Mouse (Mus musculus): ENCODE measurements around the gene Arhgef3. TPM values are rescaled to one million over a fixed set of nuclear protein-coding genes. Genes with fewer than 3 reads are reported as not detected.

The Arhgef3 gene
- polyA plus RNA-seq, 1 experiment from 2014 or later: 2.9 TPM

DNA sequence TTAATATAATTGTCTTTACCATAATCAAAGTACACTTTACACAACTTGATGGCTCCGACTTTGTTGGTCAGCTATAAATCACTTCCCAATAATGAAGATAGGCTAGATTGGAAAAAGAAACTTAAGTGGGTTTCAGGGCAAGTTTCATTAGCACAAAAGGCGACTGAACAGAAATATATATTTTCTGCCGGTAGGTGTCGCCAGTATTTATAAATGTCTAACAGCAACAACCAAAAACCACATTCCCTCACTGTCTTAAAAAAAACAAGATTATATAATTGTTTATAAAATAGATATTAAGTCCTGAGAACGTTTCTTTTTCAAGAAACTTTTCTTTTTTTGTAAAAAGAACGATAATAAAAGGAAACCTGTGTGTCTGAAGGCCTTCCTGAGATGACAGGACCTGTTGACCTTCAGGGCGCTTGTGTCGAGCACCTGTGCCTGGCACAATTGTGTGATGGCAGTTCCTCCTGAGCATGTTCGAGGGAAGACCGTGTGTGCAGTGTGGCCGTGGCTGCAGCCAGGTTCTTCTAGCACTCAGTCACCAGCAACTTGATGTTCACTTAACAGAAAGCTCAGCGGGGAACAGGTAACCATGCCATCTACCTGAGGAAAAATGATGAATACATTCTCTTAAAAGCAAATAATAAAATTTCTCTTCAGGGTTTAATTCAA is 223.5 kb downstream of the Arhgef3 start:
- WGBS: 34% methylated on average over 12 of the region's 12 CpGs
- ATAC-seq (replicated peaks; ENCODE audit: low FRiP score) (no peak), DNase-seq (ENCODE audit: low spot score) (no peak)
- peaks cover 6% of the 10 kb centered on the region; the same call in 1 of the 2 replicates for H3K4me1 ChIP-seq (replicated peaks; ENCODE audit: control insufficient read depth, insufficient read depth, low read length)
- H3K27me3 ChIP-seq (ENCODE audit: control insufficient read depth, insufficient read depth, low read length): peaks cover 19% of the 10 kb centered on the region
- no peaks in the 10 kb centered on the region for H3K9me3 ChIP-seq (ENCODE audit: control insufficient read depth, low read length)
- H3K9ac ChIP-seq (ENCODE audit: low read length): no peak overlapping the region
- H3K36me3 ChIP-seq (ENCODE audit: control insufficient read depth, insufficient read depth, low read length): no peaks in the 10 kb centered on the region
- no peak overlapping the region for H3K27ac ChIP-seq (ENCODE audit: low read depth, low read length)
- no peak overlapping the region for H3K4me2 ChIP-seq (ENCODE audit: low read depth, low read length, severe bottlenecking)
- H3K4me3 ChIP-seq (ENCODE audit: low read depth, low read length): no peak overlapping the region

GRCm38 (mm10) chr14:27340682-27341415 is 226.2 kb downstream of the Arhgef3 start:
- DNase-seq (ENCODE audit: low spot score) (no peak), ATAC-seq (replicated peaks; ENCODE audit: low FRiP score) (no peak)
- no peak overlapping the region for H3K27ac ChIP-seq (ENCODE audit: low read depth, low read length)
- H3K4me3 ChIP-seq (ENCODE audit: low read depth, low read length): no peak overlapping the region
- 90% methylated on average over 5 of the region's 5 CpGs for WGBS
- H3K9me3 ChIP-seq (ENCODE audit: control insufficient read depth, low read length): no peaks in the 10 kb centered on the region
- no peaks in the 10 kb centered on the region for H3K36me3 ChIP-seq (ENCODE audit: control insufficient read depth, insufficient read depth, low read length)
- H3K4me1 ChIP-seq (replicated peaks; ENCODE audit: control insufficient read depth, insufficient read depth, low read length): peaks cover 2% of the 10 kb centered on the region; the same call in 1 of the 2 replicates
- H3K9ac ChIP-seq (ENCODE audit: low read length): no peak overlapping the region
- H3K4me2 ChIP-seq (ENCODE audit: low read depth, low read length, severe bottlenecking): no peak overlapping the region
- peaks cover 15% of the 10 kb centered on the region for H3K27me3 ChIP-seq (ENCODE audit: control insufficient read depth, insufficient read depth, low read length)

DNA sequence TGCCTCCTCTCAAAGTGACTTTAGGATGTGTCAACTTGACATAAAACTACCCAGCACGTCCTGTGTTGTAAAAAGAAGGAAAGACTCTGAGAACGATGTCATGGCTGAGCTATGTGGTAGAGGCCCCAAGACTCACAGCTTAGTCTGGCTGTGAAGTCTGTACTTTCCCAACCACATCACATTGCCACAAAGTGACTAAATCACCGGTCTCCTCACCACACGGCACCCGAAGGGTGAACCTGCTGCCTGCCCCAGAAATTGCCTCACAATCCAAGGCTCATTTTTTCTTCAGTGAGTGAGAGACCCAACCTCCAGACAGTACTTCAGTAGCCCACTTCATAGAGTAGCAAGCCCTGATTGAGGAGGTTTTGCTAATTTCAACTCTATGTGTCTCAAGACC is 226.8 kb downstream of the Arhgef3 start:
- DNase-seq (ENCODE audit: low spot score) (no peak), ATAC-seq (replicated peaks; ENCODE audit: low FRiP score) (no peak)
- H3K27me3 ChIP-seq (ENCODE audit: control insufficient read depth, insufficient read depth, low read length): peaks cover 10% of the 10 kb centered on the region
- no peak overlapping the region for H3K4me2 ChIP-seq (ENCODE audit: low read depth, low read length, severe bottlenecking)
- no peak overlapping the region for H3K27ac ChIP-seq (ENCODE audit: low read depth, low read length)
- H3K4me1 ChIP-seq (replicated peaks; ENCODE audit: control insufficient read depth, insufficient read depth, low read length): no peaks in the 10 kb centered on the region
- no peaks in the 10 kb centered on the region for H3K9me3 ChIP-seq (ENCODE audit: control insufficient read depth, low read length)
- no peak overlapping the region for H3K4me3 ChIP-seq (ENCODE audit: low read depth, low read length)
- WGBS: 87% methylated on average over 5 of the region's 5 CpGs
- no peak overlapping the region for H3K9ac ChIP-seq (ENCODE audit: low read length)
- H3K36me3 ChIP-seq (ENCODE audit: control insufficient read depth, insufficient read depth, low read length): no peaks in the 10 kb centered on the region

- WGBS: 67% methylated on average over 2 of the region's 2 CpGs
- H3K4me2 ChIP-seq (ENCODE audit: low read depth, low read length, severe bottlenecking): no peak overlapping the region
- H3K27ac ChIP-seq (ENCODE audit: low read depth, low read length): no peak overlapping the region
- no peak overlapping the region for H3K9ac ChIP-seq (ENCODE audit: low read length)
- no peaks in the 10 kb centered on the region for H3K36me3 ChIP-seq (ENCODE audit: control insufficient read depth, insufficient read depth, low read length)
- ATAC-seq (replicated peaks; ENCODE audit: low FRiP score) (no peak), DNase-seq (ENCODE audit: low spot score) (no peak)
- no peaks in the 10 kb centered on the region for H3K9me3 ChIP-seq (ENCODE audit: control insufficient read depth, low read length)
- H3K27me3 ChIP-seq (ENCODE audit: control insufficient read depth, insufficient read depth, low read length): peaks cover 2% of the 10 kb centered on the region
- H3K4me3 ChIP-seq (ENCODE audit: low read depth, low read length): no peak overlapping the region
- no peaks in the 10 kb centered on the region for H3K4me1 ChIP-seq (replicated peaks; ENCODE audit: control insufficient read depth, insufficient read depth, low read length)
Measured at GRCm38 (mm10) chr14:27342451-27342850, 227.8 kb downstream of the Arhgef3 start.

GRCm38 (mm10) chr14:27344250-27344990 is 229.7 kb downstream of the Arhgef3 start:
- no peak for ATAC-seq (replicated peaks; ENCODE audit: low FRiP score)
- Histone ChIP-seq H3K4me2 (ENCODE audit: low read depth, low read length, severe bottlenecking) (no peak overlapping the region), H3K9ac (ENCODE audit: low read length) (no peak overlapping the region), H3K9me3 (ENCODE audit: control insufficient read depth, low read length) (no peaks in the 10 kb centered on the region), H3K4me3 (ENCODE audit: low read depth, low read length) (no peak overlapping the region), H3K36me3 (ENCODE audit: control insufficient read depth, insufficient read depth, low read length) (no peaks in the 10 kb centered on the region), H3K4me1 (replicated peaks; ENCODE audit: control insufficient read depth, insufficient read depth, low read length) (no peaks in the 10 kb centered on the region), H3K27ac (ENCODE audit: low read depth, low read length) (no peak overlapping the region), H3K27me3 (ENCODE audit: control insufficient read depth, insufficient read depth, low read length) (no peaks in the 10 kb centered on the region)
- no peak for DNase-seq (ENCODE audit: low spot score)
- 59% methylated on average over 4 of the region's 4 CpGs for WGBS

- H3K36me3 ChIP-seq (ENCODE audit: control insufficient read depth, insufficient read depth, low read length): no peaks in the 10 kb centered on the region
- no peaks in the 10 kb centered on the region for H3K9me3 ChIP-seq (ENCODE audit: control insufficient read depth, low read length)
- H3K4me1 ChIP-seq (replicated peaks; ENCODE audit: control insufficient read depth, insufficient read depth, low read length): no peaks in the 10 kb centered on the region
- 91% methylated on average over 7 of the region's 7 CpGs for WGBS
- no peak overlapping the region for H3K4me2 ChIP-seq (ENCODE audit: low read depth, low read length, severe bottlenecking)
- H3K4me3 ChIP-seq (ENCODE audit: low read depth, low read length): no peak overlapping the region
- H3K27ac ChIP-seq (ENCODE audit: low read depth, low read length): no peak overlapping the region
- H3K9ac ChIP-seq (ENCODE audit: low read length): no peak overlapping the region
- no peaks in the 10 kb centered on the region for H3K27me3 ChIP-seq (ENCODE audit: control insufficient read depth, insufficient read depth, low read length)
- DNase-seq (ENCODE audit: low spot score) (no peak), ATAC-seq (replicated peaks; ENCODE audit: low FRiP score) (no peak)
Measured at GRCm38 (mm10) chr14:27345051-27345885, 230.6 kb downstream of the Arhgef3 start.

GRCm38 (mm10) chr14:27347224-27347623 is 232.5 kb downstream of the Arhgef3 start:
- Histone ChIP-seq H3K36me3 (ENCODE audit: control insufficient read depth, insufficient read depth, low read length) (no peaks in the 10 kb centered on the region), H3K4me3 (ENCODE audit: low read depth, low read length) (no peak overlapping the region), H3K27me3 (ENCODE audit: control insufficient read depth, insufficient read depth, low read length) (no peaks in the 10 kb centered on the region), H3K4me2 (ENCODE audit: low read depth, low read length, severe bottlenecking) (no peak overlapping the region), H3K4me1 (replicated peaks; ENCODE audit: control insufficient read depth, insufficient read depth, low read length) (no peaks in the 10 kb centered on the region), H3K9me3 (ENCODE audit: control insufficient read depth, low read length) (no peaks in the 10 kb centered on the region), H3K27ac (ENCODE audit: low read depth, low read length) (no peak overlapping the region), H3K9ac (ENCODE audit: low read length) (no peak overlapping the region)
- DNase-seq (ENCODE audit: low spot score): no peak
- ATAC-seq (replicated peaks; ENCODE audit: low FRiP score): no peak
- 57% methylated on average over 3 of the region's 3 CpGs for WGBS

DNA sequence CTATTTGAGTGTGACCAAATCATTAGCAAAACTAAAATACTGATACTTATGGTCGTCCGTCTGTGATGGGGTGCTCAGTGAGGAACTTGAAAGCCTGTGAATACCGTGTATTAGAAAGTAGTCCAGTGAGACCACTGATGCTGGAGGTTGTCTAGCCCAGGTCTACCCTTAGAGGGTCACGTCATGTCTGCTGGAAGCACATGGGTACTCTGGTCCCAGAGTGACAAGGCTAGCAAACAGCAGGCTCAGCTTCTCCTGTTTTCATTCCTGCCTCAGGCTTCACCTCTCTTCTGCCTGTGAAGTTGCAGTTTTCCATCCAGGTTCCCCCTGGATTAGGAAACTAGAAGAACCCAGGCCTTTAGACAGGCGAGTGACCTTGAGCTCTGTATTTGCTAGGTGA is 233.0 kb downstream of the Arhgef3 start:
- H3K4me3 ChIP-seq (ENCODE audit: low read depth, low read length): no peak overlapping the region
- WGBS: 69% methylated on average over 5 of the region's 5 CpGs
- no peak overlapping the region for H3K27ac ChIP-seq (ENCODE audit: low read depth, low read length)
- no peaks in the 10 kb centered on the region for H3K27me3 ChIP-seq (ENCODE audit: control insufficient read depth, insufficient read depth, low read length)
- H3K4me1 ChIP-seq (replicated peaks; ENCODE audit: control insufficient read depth, insufficient read depth, low read length): no peaks in the 10 kb centered on the region
- H3K9me3 ChIP-seq (ENCODE audit: control insufficient read depth, low read length): no peaks in the 10 kb centered on the region
- no peak overlapping the region for H3K9ac ChIP-seq (ENCODE audit: low read length)
- ATAC-seq (replicated peaks; ENCODE audit: low FRiP score) (no peak), DNase-seq (ENCODE audit: low spot score) (no peak)
- no peaks in the 10 kb centered on the region for H3K36me3 ChIP-seq (ENCODE audit: control insufficient read depth, insufficient read depth, low read length)
- no peak overlapping the region for H3K4me2 ChIP-seq (ENCODE audit: low read depth, low read length, severe bottlenecking)
